Mouse (Mus musculus) embryo, embryonic 10.5 days (tissue): Measurements from ENCODE around the gene Kcnc3.

Experiments
- DNase-seq: peaks from one replicate; pipeline ENCODE4 v3.0.0-alpha.2; 2015; ENCODE audit warnings: low spot score

Gene Kcnc3

DNA sequence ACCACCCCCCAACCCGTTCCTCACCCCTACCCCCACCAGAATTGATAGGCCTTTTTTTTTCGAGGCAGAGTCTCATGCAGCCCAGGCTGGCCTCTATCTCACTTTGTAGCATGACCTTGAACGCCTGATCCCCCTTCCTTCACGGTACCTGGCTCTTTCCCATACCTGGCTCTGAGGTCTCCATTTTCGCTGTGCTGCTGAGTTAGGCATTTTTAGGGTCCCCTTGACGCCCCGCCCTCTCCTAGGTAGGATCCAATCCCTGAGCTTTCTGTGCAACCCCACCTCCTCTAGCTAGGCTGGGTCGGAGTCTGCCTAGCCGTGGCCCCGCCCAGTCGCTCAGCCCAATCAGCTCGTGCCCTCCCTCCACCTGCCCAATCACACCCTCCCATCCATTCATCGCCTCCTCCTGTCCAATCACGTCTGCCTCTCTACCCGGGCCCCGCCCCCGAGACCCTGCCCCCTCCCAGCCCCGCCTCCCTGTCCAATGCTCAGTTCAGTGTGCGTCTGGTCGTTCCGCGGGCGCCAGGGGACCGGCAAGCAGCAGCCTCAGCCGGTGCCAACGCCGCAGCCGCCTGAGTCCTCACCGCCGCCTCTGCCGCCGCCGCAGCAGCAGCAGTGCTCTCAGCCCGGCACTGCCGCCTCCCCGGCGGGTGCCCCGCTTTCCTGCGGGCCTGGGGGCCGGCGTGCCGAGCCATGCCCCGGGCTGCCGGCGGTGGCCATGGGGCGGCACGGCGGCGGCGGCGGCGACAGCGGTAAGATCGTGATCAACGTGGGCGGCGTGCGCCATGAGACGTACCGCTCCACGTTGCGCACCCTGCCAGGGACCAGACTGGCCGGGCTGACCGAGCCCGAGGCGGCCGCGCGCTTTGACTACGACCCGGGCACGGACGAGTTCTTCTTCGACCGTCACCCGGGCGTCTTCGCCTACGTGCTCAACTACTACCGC lies at the start of gene Kcnc3:
Gene Kcnc3, plus strand, starts transcription at position 263 of the 946 bp plus-strand sequence.
- DNase-seq = peak; percentile 95

DNA sequence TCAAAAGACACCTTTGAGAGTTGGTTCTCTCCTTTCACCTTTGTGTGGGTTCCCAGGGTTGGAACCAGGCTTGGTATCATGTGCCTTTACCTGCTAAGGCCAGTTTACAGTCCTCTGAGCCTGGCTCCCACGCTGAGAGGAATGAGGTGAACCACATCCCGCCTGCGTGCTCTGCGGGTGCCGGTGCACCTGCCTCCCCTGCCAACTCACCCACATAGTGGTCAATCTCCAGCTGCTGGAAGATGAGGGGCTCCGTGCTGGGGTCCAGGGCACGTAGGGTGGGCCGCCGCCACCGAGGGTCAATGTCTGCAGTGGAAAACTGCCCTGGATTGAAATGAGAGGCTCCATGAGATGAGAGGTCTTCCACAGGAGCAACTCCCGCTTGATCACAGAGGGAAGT lies 47.9 kb upstream of the Kcnc3 start:
- DNase-seq = no peak

DNA sequence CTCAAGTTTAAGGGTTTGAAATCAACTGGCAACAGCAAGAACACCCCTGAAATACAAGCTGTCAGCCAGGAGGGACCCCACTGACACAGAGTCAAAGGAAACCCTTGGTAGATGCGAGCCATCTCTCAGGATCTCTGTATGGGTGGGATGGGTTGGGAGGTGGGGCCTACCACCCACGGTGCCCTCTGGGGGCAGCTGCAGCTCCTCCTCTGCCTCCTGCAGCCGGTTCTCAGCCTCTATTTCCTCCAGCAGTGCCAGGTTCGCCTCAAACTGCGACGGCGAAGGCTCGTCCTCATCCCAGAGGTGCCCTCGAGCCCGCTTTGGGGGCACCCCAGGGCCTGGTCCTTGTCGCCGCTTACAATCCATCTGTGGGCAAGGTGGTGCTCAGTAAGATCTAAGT lies 47.4 kb upstream of the Kcnc3 start:
- DNase-seq = no peak

DNA sequence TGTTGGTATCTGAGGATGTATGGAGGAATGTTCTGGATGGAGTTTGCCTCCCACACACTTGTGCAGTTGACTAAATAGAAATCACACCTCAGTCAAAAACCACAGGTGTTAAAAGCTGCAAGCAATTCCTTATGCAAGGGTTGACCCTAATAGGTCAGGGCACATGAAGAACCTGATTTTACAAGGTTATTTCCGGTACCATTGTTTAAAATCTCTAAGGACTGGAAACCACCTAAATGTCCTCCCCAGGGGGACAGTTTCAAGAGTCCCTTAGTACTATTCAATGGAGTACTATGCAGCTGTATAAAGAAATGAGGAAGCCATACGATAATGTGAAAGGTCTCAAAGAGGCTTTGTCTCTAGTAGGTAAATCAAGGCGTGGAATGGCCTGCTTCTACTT lies 44.2 kb upstream of the Kcnc3 start:
- no peak for DNase-seq

GRCm38 (mm10) chr7:44547041-44547440 lies 43.4 kb upstream of the Kcnc3 start:
- DNase-seq = no peak

DNA sequence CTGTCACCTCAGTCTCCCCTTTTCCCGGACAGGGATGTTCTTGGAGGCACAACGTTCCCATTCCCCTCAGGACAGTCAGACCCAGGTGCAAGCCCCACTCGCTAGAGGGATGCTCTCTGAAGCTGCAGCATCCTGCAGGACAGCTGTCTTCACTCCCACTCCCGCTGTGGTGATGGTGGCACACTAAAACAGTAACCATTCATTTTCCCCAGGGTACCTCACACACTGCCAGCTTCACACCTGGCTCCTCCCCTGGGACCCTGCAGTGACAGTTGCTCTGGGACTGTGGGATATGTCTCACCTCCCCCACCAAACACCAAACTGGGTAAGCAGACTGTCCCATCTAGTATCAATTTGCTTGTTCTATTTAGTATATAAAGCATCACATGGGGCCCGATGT lies 42.7 kb upstream of the Kcnc3 start:
- DNase-seq = peak; percentile 24

GRCm38 (mm10) chr7:44548497-44549087 lies 41.9 kb upstream of the Kcnc3 start, which contains the start of gene Pold1:
Gene Pold1, minus strand, starts transcription at chr7:44548849.
- peak; percentile 100 for DNase-seq

GRCm38 (mm10) chr7:44549621-44550408 lies 40.6 kb upstream of the Kcnc3 start:
- no peak for DNase-seq

- DNase-seq = no peak
Observed at GRCm38 (mm10) chr7:44550409-44550678, 40.1 kb upstream of the Kcnc3 start.

DNA sequence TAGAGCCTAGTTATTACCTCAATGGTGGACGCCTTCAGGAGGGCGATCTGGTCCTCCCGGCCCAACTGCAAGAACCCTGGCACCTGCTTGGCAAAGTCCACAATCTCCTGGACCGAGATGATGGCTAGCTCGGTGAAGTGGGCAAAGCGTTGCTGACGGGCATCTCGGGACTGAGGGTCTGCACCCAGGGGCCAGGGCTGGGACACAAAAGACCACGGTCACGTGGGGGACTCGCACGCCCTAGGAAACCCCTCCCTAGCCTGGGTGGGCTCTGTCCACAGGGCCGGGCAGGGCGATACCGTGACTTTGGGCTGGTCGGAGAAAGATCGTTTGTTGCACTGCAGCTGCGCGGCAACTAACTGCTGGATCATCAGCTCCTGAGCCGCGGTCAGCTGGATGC lies 39.2 kb upstream of the Kcnc3 start:
- no peak for DNase-seq

- DNase-seq = no peak
Observed at GRCm38 (mm10) chr7:44551731-44552130, 38.7 kb upstream of the Kcnc3 start.

DNA sequence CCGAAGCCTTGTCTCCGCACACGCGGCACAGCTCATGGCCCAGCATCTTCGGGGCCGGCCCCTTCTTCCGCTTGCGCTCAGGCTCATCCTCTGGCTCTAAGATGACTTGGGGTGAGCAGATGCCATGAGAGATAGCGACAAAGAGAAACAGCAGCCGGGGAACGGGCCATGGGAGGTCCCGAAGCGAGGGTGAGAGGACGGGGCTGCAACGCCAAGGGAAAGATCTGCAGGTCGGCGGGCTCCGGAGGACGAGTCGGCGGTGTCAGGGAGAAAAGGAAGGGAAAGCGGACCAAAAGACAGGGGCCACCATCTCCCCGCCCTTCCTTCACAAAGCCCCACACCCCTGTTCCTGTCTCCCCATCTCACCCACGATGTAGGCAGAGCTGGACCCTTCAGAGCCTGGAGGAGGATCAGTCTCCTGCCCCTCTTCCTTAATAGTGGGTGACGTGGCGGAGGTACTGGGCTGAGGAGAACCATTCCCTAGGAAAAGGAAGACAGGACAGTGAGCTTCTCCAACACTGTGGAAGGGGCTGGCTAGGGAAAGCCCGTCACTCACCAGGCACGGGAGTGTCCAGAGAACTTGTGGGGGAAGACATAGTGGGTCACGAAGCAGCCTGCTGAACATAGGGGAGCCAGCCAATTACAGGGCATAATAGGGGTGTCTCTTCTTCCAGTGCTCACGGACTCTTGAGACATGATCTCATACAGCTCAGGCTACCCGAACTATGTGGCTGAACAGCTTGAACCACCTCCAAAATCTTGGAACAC lies 38.1 kb upstream of the Kcnc3 start:
- DNase-seq = no peak

- DNase-seq = peak; percentile 96
Observed at GRCm38 (mm10) chr7:44553196-44553764, 37.2 kb upstream of the Kcnc3 start.

GRCm38 (mm10) chr7:44553826-44554225 lies 36.6 kb upstream of the Kcnc3 start, which contains the start of gene Nr1h2:
Gene Nr1h2, minus strand, starts transcription at chr7:44553951.
- DNase-seq = peak; percentile 98

- DNase-seq = no peak
Observed at GRCm38 (mm10) chr7:44557629-44558028, 32.8 kb upstream of the Kcnc3 start.

DNA sequence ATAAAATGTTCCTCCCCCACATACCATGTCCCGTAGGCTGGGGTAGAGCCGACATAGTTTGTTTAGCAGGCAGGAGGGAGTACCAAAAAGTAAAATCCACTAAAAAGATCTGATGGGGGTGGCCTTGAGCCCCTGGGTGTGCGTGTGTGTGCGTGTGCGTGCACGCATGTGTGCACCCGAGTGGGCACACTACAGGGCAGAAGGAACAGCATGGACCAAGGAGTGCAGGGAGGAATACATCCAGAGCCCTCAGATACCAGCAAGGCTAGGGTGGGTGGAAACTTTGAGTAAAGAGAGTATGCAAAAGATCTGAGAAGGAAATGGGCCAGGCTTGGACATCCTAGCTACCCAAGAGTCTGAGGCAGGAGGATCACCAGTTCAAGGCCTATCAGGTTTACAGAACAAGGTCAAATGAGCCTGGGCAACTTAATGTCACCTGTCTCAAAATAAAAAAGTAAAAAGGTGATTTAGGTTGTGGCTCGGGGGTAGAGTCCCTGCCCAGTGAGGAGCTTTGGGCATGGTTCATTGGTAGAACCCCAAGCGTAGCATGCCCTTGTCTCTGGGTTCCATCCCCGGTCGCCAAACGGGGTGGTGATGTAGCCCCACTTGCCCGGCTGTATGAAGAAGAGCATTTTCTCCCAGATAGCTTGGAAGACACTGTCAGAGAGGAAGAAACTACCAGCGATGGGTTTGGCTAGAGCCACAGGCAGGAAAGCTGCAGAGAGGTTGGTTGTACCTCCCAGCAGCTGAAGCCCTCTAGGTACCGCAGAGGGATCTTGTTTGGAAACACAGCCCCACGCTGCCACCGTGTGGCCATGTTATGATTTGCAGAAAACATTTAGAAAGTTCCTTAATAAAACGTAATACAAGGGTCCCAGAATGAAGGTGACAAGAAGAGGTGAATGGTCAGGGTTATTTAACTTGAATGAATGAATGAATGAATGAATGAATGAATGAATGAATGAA lies 29.7 kb upstream of the Kcnc3 start:
- DNase-seq = peak; percentile 93

DNA sequence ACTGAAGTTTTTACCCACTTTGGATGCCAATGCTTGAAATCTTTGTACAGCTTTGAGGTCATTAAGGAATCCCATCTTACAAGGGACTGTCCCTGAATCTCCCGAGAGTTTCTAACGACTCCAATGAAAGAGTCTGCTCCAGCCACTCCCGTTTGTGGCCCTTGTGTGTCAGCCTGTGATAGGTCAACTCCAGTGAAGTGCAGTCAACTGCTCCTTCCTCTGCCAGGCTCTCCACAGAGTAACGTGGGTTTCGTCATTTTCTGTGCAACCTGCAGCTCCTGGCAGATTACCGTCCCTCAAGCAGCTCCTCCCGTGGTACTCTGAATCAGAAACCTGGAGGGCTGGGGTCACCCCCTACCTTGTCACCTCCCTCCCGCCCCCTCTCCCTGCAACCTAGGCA lies 27.2 kb upstream of the Kcnc3 start:
- DNase-seq = no peak

GRCm38 (mm10) chr7:44564486-44564885 lies 26.0 kb upstream of the Kcnc3 start:
- no peak for DNase-seq

GRCm38 (mm10) chr7:44565414-44565813 lies 25.1 kb upstream of the Kcnc3 start:
- no peak for DNase-seq

DNA sequence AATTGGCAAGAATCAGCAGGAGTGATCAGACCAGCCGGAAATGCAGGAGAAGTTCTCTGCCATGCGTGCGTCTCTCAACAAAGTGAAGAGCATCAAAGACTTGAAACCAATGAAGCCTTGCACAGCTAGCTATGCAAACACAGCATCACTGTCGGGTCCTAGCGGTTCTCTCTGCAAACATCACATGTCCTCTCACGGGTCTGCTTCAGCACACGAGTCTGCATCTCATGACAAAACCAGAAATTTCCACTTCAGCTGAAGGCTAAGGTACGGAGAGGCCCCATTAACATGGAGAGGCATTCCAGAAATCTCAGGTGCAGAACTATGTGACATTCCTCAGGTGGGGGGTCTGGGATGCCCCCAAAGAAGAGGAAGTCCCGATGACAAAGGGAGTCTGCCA lies 21.7 kb upstream of the Kcnc3 start:
- DNase-seq = no peak
